23 mouse cellular contexts compared by ENCODE assay signal in the genomic region with DNA sequence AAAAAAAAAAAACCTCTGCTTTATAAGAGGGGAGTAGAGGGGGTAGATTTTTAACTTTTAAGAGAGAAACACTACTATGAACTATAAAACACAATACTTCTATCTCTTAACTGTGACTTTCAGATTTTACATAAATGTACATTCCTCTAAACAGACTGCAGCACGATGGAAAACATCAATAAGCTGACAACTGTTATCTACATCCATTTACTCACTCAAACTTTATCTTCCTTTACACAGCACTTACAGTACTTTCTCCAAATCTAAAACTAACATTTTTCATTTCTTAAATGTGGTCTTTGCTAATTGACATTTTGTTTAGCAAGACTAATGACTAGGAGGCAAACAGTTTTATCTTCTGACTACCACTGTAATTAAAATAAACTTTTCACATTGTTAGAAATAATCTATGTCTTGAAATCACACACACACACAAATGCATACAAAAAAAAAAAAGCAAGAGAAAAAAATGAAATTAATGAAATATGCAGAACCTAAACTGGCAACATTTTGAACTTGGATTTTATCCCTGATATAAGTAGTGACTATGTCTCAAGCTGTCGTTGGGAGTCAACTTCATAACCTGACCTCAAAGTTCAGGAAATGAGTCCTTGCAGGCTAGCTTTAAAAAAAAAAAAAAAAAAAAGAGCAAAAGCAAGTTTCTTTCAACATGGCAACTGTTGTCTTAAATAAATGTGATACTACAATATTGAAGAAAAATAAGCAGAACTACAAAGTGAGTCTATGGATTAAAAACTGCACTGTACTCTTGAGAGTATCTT. TPM values are rescaled to one million over a fixed set of nuclear protein-coding genes. Genes with fewer than 3 reads are reported as not detected.
DNase-seq lines count a peak whose midpoint lies in the region; ATAC-seq and TF ChIP-seq lines count a peak whose summit lies in the region.
"Had no signal": no experiment of that assay in that cellular context is flagged by ENCODE, and none has a peak within 500 bp of the region (broad histone marks: within the 10 kb centered on the region; RNA-seq: fewer than 3 reads in every experiment).

No protein-coding gene starts in this region.

- H3K79me2 ChIP-seq in CH12.LX (replicated peaks; ENCODE audit: control insufficient read depth, extremely low read depth, insufficient read depth, poor library complexity, severe bottlenecking) (no peaks in the 10 kb centered on the region), MEL (ENCODE audit: control insufficient read depth, insufficient read depth, low read length, poor library complexity) (no peaks in the 10 kb centered on the region)

- no peak overlapping the region for H3K27ac ChIP-seq in liver, embryonic 12.5 days
- H3K27ac ChIP-seq in liver, embryonic 11.5 days (ENCODE audit: low read depth, low read length) = no peak overlapping the region
- H3K27ac ChIP-seq in CH12.LX (ENCODE audit: insufficient read depth, low read depth) (no peak overlapping the region), MEL (ENCODE audit: control insufficient read depth, low read depth, low read length) (no peak overlapping the region)
- H3K27ac ChIP-seq in limb, embryonic 10.5 days = no peak overlapping the region
- H3K27ac ChIP-seq: embryonic facial prominence, embryonic 12.5 days; embryonic facial prominence, embryonic 15.5 days; gastrocnemius, adult 2 months; hindbrain, embryonic 10.5 days; hindbrain, embryonic 13.5 days; intestine, embryonic 15.5 days had no signal

- ATAC-seq in liver, embryonic 12.5 days = peak; percentile 59; the same call in 1 of the 2 replicates
- no peak; the same call in 1 of the 2 replicates for ATAC-seq in liver, embryonic 11.5 days (replicated peaks; ENCODE audit: low FRiP score)
- ATAC-seq: forebrain, embryonic 14.5 days; forebrain, postnatal 0 days; hindbrain, embryonic 16.5 days; intestine, embryonic 15.5 days had no signal

- no peaks in the 10 kb centered on the region for H3K9me3 ChIP-seq in liver, embryonic 12.5 days (replicated peaks)
- no peaks in the 10 kb centered on the region for H3K9me3 ChIP-seq in liver, embryonic 11.5 days (ENCODE audit: control insufficient read depth, low read length)
- H3K9me3 ChIP-seq in CH12.LX (replicated peaks; ENCODE audit: low read length) (no peaks in the 10 kb centered on the region), MEL (replicated peaks; ENCODE audit: insufficient read depth, low read length) (no peaks in the 10 kb centered on the region)
- no peaks in the 10 kb centered on the region for H3K9me3 ChIP-seq in limb, embryonic 10.5 days (replicated peaks)
- H3K9me3 ChIP-seq: embryonic facial prominence, embryonic 12.5 days; embryonic facial prominence, embryonic 15.5 days; hindbrain, embryonic 10.5 days; hindbrain, embryonic 13.5 days; intestine, embryonic 15.5 days had no signal

- no peaks in the 10 kb centered on the region for H3K27me3 ChIP-seq in liver, embryonic 12.5 days (replicated peaks)
- H3K27me3 ChIP-seq in liver, embryonic 11.5 days (replicated peaks; ENCODE audit: control insufficient read depth, insufficient read depth, low read length) = no peaks in the 10 kb centered on the region
- H3K27me3 ChIP-seq in CH12.LX (replicated peaks) = no peaks in the 10 kb centered on the region
- H3K27me3 ChIP-seq in MEL (ENCODE audit: control insufficient read depth in 1 of 2, insufficient read depth in 2 of 2, low read length in 2 of 2) = no peaks in the 10 kb centered on the region
- H3K27me3 ChIP-seq in limb, embryonic 10.5 days (ENCODE audit: low read depth, poor library complexity, severe bottlenecking) = no peaks in the 10 kb centered on the region
- H3K27me3 ChIP-seq: embryonic facial prominence, embryonic 12.5 days; embryonic facial prominence, embryonic 15.5 days; hindbrain, embryonic 13.5 days; intestine, embryonic 15.5 days had no signal

- no peak for TF ChIP-seq EP300 in CH12.LX (IDR thresholded peaks at IDR 0.05; ENCODE audit: low read length)
- TF ChIP-seq EP300 in MEL (IDR thresholded peaks at IDR 0.05; ENCODE audit: low read depth in 1 of 2, low read length in 2 of 2) = peak; percentile 22 to 32; a peak in 2 of 4 replicates

- H3K9ac ChIP-seq in liver, embryonic 12.5 days = no peak overlapping the region
- no peak overlapping the region for H3K9ac ChIP-seq in liver, embryonic 11.5 days (ENCODE audit: low read depth, low read length)
- H3K9ac ChIP-seq in CH12.LX (ENCODE audit: insufficient read depth, low read depth) = no peak overlapping the region
- no peak overlapping the region for H3K9ac ChIP-seq in MEL (ENCODE audit: control insufficient read depth, low read depth, low read length, poor library complexity, severe bottlenecking)
- H3K9ac ChIP-seq: embryonic facial prominence, embryonic 12.5 days; embryonic facial prominence, embryonic 15.5 days; forebrain, postnatal 0 days; hindbrain, embryonic 13.5 days; intestine, embryonic 15.5 days had no signal

- no peak overlapping the region for H3K4me2 ChIP-seq in liver, embryonic 12.5 days
- H3K4me2 ChIP-seq in liver, embryonic 11.5 days = no peak overlapping the region
- no peak overlapping the region for H3K4me2 ChIP-seq in CH12.LX (ENCODE audit: insufficient read depth, low read depth, poor library complexity, severe bottlenecking)
- H3K4me2 ChIP-seq: embryonic facial prominence, embryonic 12.5 days; embryonic facial prominence, embryonic 15.5 days; heart, embryonic 11.5 days; hindbrain, embryonic 13.5 days; intestine, embryonic 15.5 days had no signal

- no peak for DNase-seq in liver, embryonic 11.5 days (ENCODE audit: low spot score)
- DNase-seq in CH12.LX (ENCODE audit: extremely low read depth) = no peak
- DNase-seq in MEL (ENCODE audit: low read depth, low spot score) = peak; percentile 19
- DNase-seq in limb, embryonic 10.5 days (ENCODE audit: low spot score) = no peak
- DNase-seq in T-cell, adult 2 months (ENCODE audit: low spot score) = no peak
- DNase-seq: adrenal gland, postnatal 10 days; adrenal gland, postnatal 36 days; cerebellum, adult 18-20 months; cerebellum, adult 9-10 months; cerebellum, postnatal 14 days; forebrain, postnatal 0 days; gastrocnemius, adult 2 months; gastrocnemius, postnatal 14 days; heart, postnatal 36 days had no signal

- in situ Hi-C loops in CH12.LX (cut with MboI; ENCODE audit: low pct_ligation_motif_present, low pct_unique_long_range_greater_than_20kb, low sequenced_read_pairs) = no loop called here

- 38% methylated on average over 2 of the region's 2 CpGs for WGBS in liver, embryonic 12.5 days (ENCODE audit: insufficient replicate concordance)
- 33% methylated on average over 2 of the region's 2 CpGs for WGBS in liver, embryonic 11.5 days
- 77% methylated on average over 2 of the region's 2 CpGs for WGBS in limb, embryonic 10.5 days

- H3K4me1 ChIP-seq in liver, embryonic 12.5 days = peaks cover 28% of the 10 kb centered on the region
- peaks cover 6% of the 10 kb centered on the region for H3K4me1 ChIP-seq in liver, embryonic 11.5 days (replicated peaks; ENCODE audit: control insufficient read depth, insufficient read depth, low read length)
- H3K4me1 ChIP-seq in CH12.LX (ENCODE audit: control insufficient read depth in 1 of 2, insufficient read depth in 2 of 2) = no peaks in the 10 kb centered on the region
- H3K4me1 ChIP-seq in MEL (ENCODE audit: control insufficient read depth in 1 of 2, insufficient read depth in 2 of 2, low read length in 2 of 2) = peaks cover 9 to 10% of the 10 kb centered on the region in 2 experiments
- no peaks in the 10 kb centered on the region for H3K4me1 ChIP-seq in limb, embryonic 10.5 days
- H3K4me1 ChIP-seq: embryonic facial prominence, embryonic 12.5 days; embryonic facial prominence, embryonic 15.5 days; hindbrain, embryonic 10.5 days; hindbrain, embryonic 13.5 days; intestine, embryonic 15.5 days had no signal

- dilution Hi-C loops in CH12.LX (cut with MboI; ENCODE audit: extremely low pct_ligation_motif_present, extremely low pct_unique_long_range_greater_than_20kb, low sequenced_read_pairs) = no loop called here

- TF ChIP-seq RAD21 in CH12.LX (IDR thresholded peaks at IDR 0.05; ENCODE audit: low read depth, low read length) = no peak
- no peak for TF ChIP-seq RAD21 in MEL (IDR thresholded peaks at IDR 0.05; ENCODE audit: low read depth, low read length)

- TF ChIP-seq CTCF in CH12.LX (conservative IDR thresholded peaks at IDR 0.05 in 1 of 2, IDR thresholded peaks at IDR 0.05 in 1 of 2; ENCODE audit: low read depth in 2 of 2, low read length in 2 of 2) (no peak), MEL (IDR thresholded peaks at IDR 0.05 in 2 of 3, conservative IDR thresholded peaks at IDR 0.05 in 1 of 3; ENCODE audit: control insufficient read depth in 1 of 3, insufficient read depth in 1 of 3, low read depth in 2 of 3, low read length in 3 of 3, poor library complexity in 1 of 3, severe bottlenecking in 1 of 3) (no peak)

- TF ChIP-seq POLR2A in CH12.LX (IDR thresholded peaks at IDR 0.05; ENCODE audit: low read depth, low read length) = no peak
- TF ChIP-seq POLR2A in MEL (IDR thresholded peaks at IDR 0.05; ENCODE audit: control insufficient read depth in 1 of 2, insufficient read depth in 1 of 2, low read depth in 1 of 2, low read length in 2 of 2, poor library complexity in 1 of 2) = no peak

- no peak overlapping the region for H3K4me3 ChIP-seq in liver, embryonic 12.5 days
- H3K4me3 ChIP-seq in liver, embryonic 11.5 days (ENCODE audit: low read depth, low read length) = no peak overlapping the region
- H3K4me3 ChIP-seq in CH12.LX (replicated peaks in 1 of 3; ENCODE audit: low read depth in 2 of 3, low read length in 2 of 3, poor library complexity in 1 of 3) = no peak overlapping the region
- no peak overlapping the region for H3K4me3 ChIP-seq in MEL (ENCODE audit: control insufficient read depth in 1 of 2, insufficient read depth in 1 of 2, low read depth in 2 of 2, low read length in 2 of 2)
- no peak overlapping the region for H3K4me3 ChIP-seq in limb, embryonic 10.5 days
- H3K4me3 ChIP-seq: embryonic facial prominence, embryonic 12.5 days; embryonic facial prominence, embryonic 15.5 days; gastrocnemius, adult 2 months; hindbrain, embryonic 10.5 days; hindbrain, embryonic 13.5 days; intestine, embryonic 15.5 days had no signal

- H3K36me3 ChIP-seq in liver, embryonic 12.5 days = peaks cover 9% of the 10 kb centered on the region; the same call in 1 of the 2 replicates
- H3K36me3 ChIP-seq in liver, embryonic 11.5 days (ENCODE audit: control insufficient read depth, insufficient read depth, low read length) = no peaks in the 10 kb centered on the region
- H3K36me3 ChIP-seq in CH12.LX (replicated peaks in 1 of 2; ENCODE audit: control insufficient read depth in 1 of 2, insufficient read depth in 1 of 2, low read length in 1 of 2) (peaks cover 6 to 30% of the 10 kb centered on the region in 2 experiments), MEL (ENCODE audit: control insufficient read depth in 1 of 2, insufficient read depth in 2 of 2, low read length in 2 of 2) (peaks cover 4 to 16% of the 10 kb centered on the region in 2 experiments)
- H3K36me3 ChIP-seq in limb, embryonic 10.5 days = peaks cover 17% of the 10 kb centered on the region
- H3K36me3 ChIP-seq: hindbrain, embryonic 13.5 days had no signal

RNA-seq across cellular contexts. Expression of gene Coch, which starts 43.7 kb away (rescaled TPM):
- polyA plus RNA-seq in liver, embryonic 12.5 days (2016; fragmentation: Nextera tagmentation; extraction: Ambion mirVana) = 0.24 and 0.32 TPM in 2 replicates
- polyA plus RNA-seq in liver, embryonic 11.5 days (2014; fragmentation: Nextera tagmentation; extraction: Ambion mirVana) = 0.44 and 1.9 TPM in 2 replicates
- total RNA-seq in CH12.LX (2012; rRNA removed) (not detected in 2 replicates), CH12.LX (2014; rRNA removed) (not detected in 2 replicates), MEL (2012; rRNA removed) (not detected in 2 replicates)
- polyA plus RNA-seq in CH12.LX (2012; ENCODE audit: insufficient read length, low read depth) (not detected in 2 replicates), MEL (2012; ENCODE audit: insufficient read depth in 1 of 2, insufficient read length in 2 of 2, low read depth in 1 of 2, low replicate concordance in 2 of 2, missing spikeins in 1 of 2) (not detected)
- polyA plus RNA-seq in limb, embryonic 10.5 days (2016; fragmentation: Nextera tagmentation; extraction: Ambion mirVana) = 0.85 and 1.0 TPM in 2 replicates

RNA-seq across cellular contexts. Expression of gene Ap4s1, which starts 54.0 kb away (rescaled TPM):
- polyA plus RNA-seq in liver, embryonic 12.5 days (2016; fragmentation: Nextera tagmentation; extraction: Ambion mirVana) = 17.2 and 17.7 TPM in 2 replicates
- polyA plus RNA-seq in liver, embryonic 11.5 days (2014; fragmentation: Nextera tagmentation; extraction: Ambion mirVana) = 23.2 and 26.5 TPM in 2 replicates
- total RNA-seq in CH12.LX (2012; rRNA removed) (11.0 and 15.4 TPM in 2 replicates), CH12.LX (2014; rRNA removed) (31.8 and 32.4 TPM in 2 replicates), MEL (2012; rRNA removed) (10.1 and 13.3 TPM in 2 replicates)
- polyA plus RNA-seq in CH12.LX (2012; ENCODE audit: insufficient read length, low read depth) (18.3 and 20.5 TPM in 2 replicates), MEL (2012; ENCODE audit: insufficient read depth in 1 of 2, insufficient read length in 2 of 2, low read depth in 1 of 2, low replicate concordance in 2 of 2, missing spikeins in 1 of 2) (1 to 10 TPM in 1 of 2 experiments, not detected in 1; 9.0 TPM)
- polyA plus RNA-seq in limb, embryonic 10.5 days (2016; fragmentation: Nextera tagmentation; extraction: Ambion mirVana) = 29.7 and 33.0 TPM in 2 replicates

RNA-seq across cellular contexts. Expression of gene Strn3, which starts 54.8 kb away (rescaled TPM):
- 27.3 and 28.3 TPM in 2 replicates for polyA plus RNA-seq in liver, embryonic 12.5 days (2016; fragmentation: Nextera tagmentation; extraction: Ambion mirVana)
- 30.3 and 31.0 TPM in 2 replicates for polyA plus RNA-seq in liver, embryonic 11.5 days (2014; fragmentation: Nextera tagmentation; extraction: Ambion mirVana)
- total RNA-seq in CH12.LX (2012; rRNA removed) = 22.1 and 25.3 TPM in 2 replicates
- 47.9 and 53.0 TPM in 2 replicates for total RNA-seq in CH12.LX (2014; rRNA removed)
- 27.4 and 27.7 TPM in 2 replicates for polyA plus RNA-seq in CH12.LX (2012; ENCODE audit: insufficient read length, low read depth)
- 25.1 and 29.4 TPM in 2 replicates for total RNA-seq in MEL (2012; rRNA removed)
- 10 to 100 TPM; 19.0 to 46.3 TPM for polyA plus RNA-seq in MEL (2012; ENCODE audit: insufficient read depth in 1 of 2, insufficient read length in 2 of 2, low read depth in 1 of 2, low replicate concordance in 2 of 2, missing spikeins in 1 of 2)
- 31.6 and 41.5 TPM in 2 replicates for polyA plus RNA-seq in limb, embryonic 10.5 days (2016; fragmentation: Nextera tagmentation; extraction: Ambion mirVana)
